Mouse (Mus musculus) erythroblast, embryonic 14.5 days (primary cell): ENCODE measurements around the gene Oas1f.

Source experiments
- GATA1 ChIP-seq: IDR thresholded peaks from 2 replicates; pipeline ENCODE4 v1.6.1; 2012; ENCODE audit warnings: low read length, inconsistent platforms, mixed read lengths
- TAL1 ChIP-seq: IDR thresholded peaks from 3 replicates; pipeline ENCODE4 v1.6.1; 2012; ENCODE audit warnings: low read length, inconsistent platforms, mixed read lengths

DNA sequence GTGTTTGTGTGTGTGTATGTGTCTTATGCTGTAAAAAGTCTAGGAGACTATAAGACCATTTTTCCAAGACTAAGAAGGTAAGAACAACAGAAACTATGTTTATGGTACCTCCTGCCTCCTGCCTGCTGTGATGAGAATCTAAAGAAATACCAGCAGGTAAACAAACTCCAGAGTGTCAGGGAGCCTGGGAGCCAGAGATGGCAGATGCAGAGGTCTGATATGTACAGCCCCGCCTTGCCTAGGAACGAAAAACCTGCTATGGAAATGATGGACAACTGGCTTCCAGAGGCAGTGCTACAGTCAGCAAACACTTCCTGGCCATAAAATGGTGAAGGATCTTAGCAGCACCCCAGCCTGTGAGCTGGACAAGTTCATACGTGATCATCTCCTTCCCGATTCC, at the start of gene Oas1f:
- TF ChIP-seq TAL1, result no peak
- TF ChIP-seq GATA1, result no peak
